Mouse (Mus musculus): ENCODE measurements around the gene Gsk3a. TPM values are rescaled to one million over a fixed set of nuclear protein-coding genes. Genes with fewer than 3 reads are reported as not detected.
A peak's percentile ranks its signal among the peaks of the same experiment; 100 is the strongest.

The Gsk3a gene
- polyA plus RNA-seq, 1 experiment from 2014 or later, result 16.1 TPM

- ATAC-seq (ENCODE audit: low FRiP score) (no peak), DNase-seq (ENCODE audit: low spot score) (no peak)
- peak overlapping the region; percentile 5; the same call in 1 of the 2 replicates for H3K4me2 ChIP-seq (replicated peaks; ENCODE audit: low read depth, low read length)
- H3K9ac ChIP-seq (ENCODE audit: low read depth, low read length), result peak overlapping the region; percentile 19; the same call in 1 of the 2 replicates
- H3K27ac ChIP-seq (ENCODE audit: low read depth, low read length), result peak overlapping the region; percentile 36; the same call in 1 of the 2 replicates
- H3K4me3 ChIP-seq (ENCODE audit: low read depth, low read length), result 0 out of 2 replicates have a peak overlapping the region, but pooled peaks have one; percentile 16
- no peaks in the 10 kb centered on the region for H3K9me3 ChIP-seq (ENCODE audit: control insufficient read depth, low read length)
- WGBS, result 74% methylated on average over 4 of the region's 4 CpGs
- H3K36me3 ChIP-seq (ENCODE audit: control insufficient read depth, insufficient read depth, low read length), result no peaks in the 10 kb centered on the region
- peaks cover 12% of the 10 kb centered on the region for H3K4me1 ChIP-seq (replicated peaks; ENCODE audit: control insufficient read depth, insufficient read depth, low read length)
- H3K27me3 ChIP-seq (ENCODE audit: control insufficient read depth, insufficient read depth, low read length), result no peaks in the 10 kb centered on the region
Measured at GRCm38 (mm10) chr7:25246759-25247137, 9.1 kb upstream of the Gsk3a start.

- DNase-seq (ENCODE audit: low spot score), result no peak
- H3K27ac ChIP-seq (ENCODE audit: low read depth, low read length), result peak overlapping the region; percentile 36; the same call in 1 of the 2 replicates
- H3K9me3 ChIP-seq (ENCODE audit: control insufficient read depth, low read length), result no peaks in the 10 kb centered on the region
- no peaks in the 10 kb centered on the region for H3K36me3 ChIP-seq (ENCODE audit: control insufficient read depth, insufficient read depth, low read length)
- H3K4me3 ChIP-seq (ENCODE audit: low read depth, low read length), result 0 out of 2 replicates have a peak overlapping the region, but pooled peaks have one; percentile 16
- no peak for ATAC-seq (ENCODE audit: low FRiP score)
- no peaks in the 10 kb centered on the region for H3K27me3 ChIP-seq (ENCODE audit: control insufficient read depth, insufficient read depth, low read length)
- peaks cover 12% of the 10 kb centered on the region for H3K4me1 ChIP-seq (replicated peaks; ENCODE audit: control insufficient read depth, insufficient read depth, low read length)
- H3K9ac ChIP-seq (ENCODE audit: low read depth, low read length), result no peak overlapping the region
- WGBS, result 83% methylated on average over 20 of the region's 20 CpGs
- 0 out of 2 replicates have a peak overlapping the region, but pooled peaks have one; percentile 5 for H3K4me2 ChIP-seq (replicated peaks; ENCODE audit: low read depth, low read length)
Measured at GRCm38 (mm10) chr7:25246079-25246758, 8.6 kb upstream of the Gsk3a start.

GRCm38 (mm10) chr7:25244562-25245369, 7.1 kb upstream of the Gsk3a start:
- Histone ChIP-seq H3K4me1 (replicated peaks; ENCODE audit: control insufficient read depth, insufficient read depth, low read length) (peaks cover 12% of the 10 kb centered on the region), H3K36me3 (ENCODE audit: control insufficient read depth, insufficient read depth, low read length) (no peaks in the 10 kb centered on the region), H3K4me2 (replicated peaks; ENCODE audit: low read depth, low read length) (no peak overlapping the region), H3K27ac (ENCODE audit: low read depth, low read length) (no peak overlapping the region), H3K9ac (ENCODE audit: low read depth, low read length) (no peak overlapping the region), H3K4me3 (ENCODE audit: low read depth, low read length) (no peak overlapping the region), H3K27me3 (ENCODE audit: control insufficient read depth, insufficient read depth, low read length) (no peaks in the 10 kb centered on the region), H3K9me3 (ENCODE audit: control insufficient read depth, low read length) (no peaks in the 10 kb centered on the region)
- 89% methylated on average over 28 of the region's 30 CpGs for WGBS
- ATAC-seq (ENCODE audit: low FRiP score) (no peak), DNase-seq (ENCODE audit: low spot score) (no peak)

GRCm38 (mm10) chr7:25243361-25243760, 5.7 kb upstream of the Gsk3a start:
- Histone ChIP-seq H3K9me3 (ENCODE audit: control insufficient read depth, low read length) (no peaks in the 10 kb centered on the region), H3K27me3 (ENCODE audit: control insufficient read depth, insufficient read depth, low read length) (no peaks in the 10 kb centered on the region), H3K9ac (ENCODE audit: low read depth, low read length) (no peak overlapping the region), H3K4me2 (replicated peaks; ENCODE audit: low read depth, low read length) (no peak overlapping the region), H3K4me1 (replicated peaks; ENCODE audit: control insufficient read depth, insufficient read depth, low read length) (peaks cover 9% of the 10 kb centered on the region), H3K36me3 (ENCODE audit: control insufficient read depth, insufficient read depth, low read length) (no peaks in the 10 kb centered on the region), H3K4me3 (ENCODE audit: low read depth, low read length) (no peak overlapping the region), H3K27ac (ENCODE audit: low read depth, low read length) (no peak overlapping the region)
- no peak for DNase-seq (ENCODE audit: low spot score)
- WGBS, result 93% methylated on average over 4 of the region's 4 CpGs
- ATAC-seq (ENCODE audit: low FRiP score), result no peak

- H3K9ac ChIP-seq (ENCODE audit: low read depth, low read length), result no peak overlapping the region
- no peaks in the 10 kb centered on the region; the same call in 1 of the 2 replicates for H3K4me1 ChIP-seq (replicated peaks; ENCODE audit: control insufficient read depth, insufficient read depth, low read length)
- H3K9me3 ChIP-seq (ENCODE audit: control insufficient read depth, low read length), result no peaks in the 10 kb centered on the region
- no peak for ATAC-seq (ENCODE audit: low FRiP score)
- DNase-seq (ENCODE audit: low spot score), result peak; percentile 54
- WGBS, result 26% methylated on average over 2 of the region's 2 CpGs
- H3K27me3 ChIP-seq (ENCODE audit: control insufficient read depth, insufficient read depth, low read length), result no peaks in the 10 kb centered on the region
- H3K27ac ChIP-seq (ENCODE audit: low read depth, low read length), result no peak overlapping the region
- no peaks in the 10 kb centered on the region for H3K36me3 ChIP-seq (ENCODE audit: control insufficient read depth, insufficient read depth, low read length)
- H3K4me3 ChIP-seq (ENCODE audit: low read depth, low read length), result no peak overlapping the region
- no peak overlapping the region for H3K4me2 ChIP-seq (replicated peaks; ENCODE audit: low read depth, low read length)
Measured at GRCm38 (mm10) chr7:25241062-25241461, 3.4 kb upstream of the Gsk3a start.

GRCm38 (mm10) chr7:25240631-25241030, 3.0 kb upstream of the Gsk3a start:
- Histone ChIP-seq H3K4me1 (replicated peaks; ENCODE audit: control insufficient read depth, insufficient read depth, low read length) (no peaks in the 10 kb centered on the region; the same call in 1 of the 2 replicates), H3K27ac (ENCODE audit: low read depth, low read length) (no peak overlapping the region), H3K9ac (ENCODE audit: low read depth, low read length) (no peak overlapping the region), H3K36me3 (ENCODE audit: control insufficient read depth, insufficient read depth, low read length) (no peaks in the 10 kb centered on the region), H3K4me3 (ENCODE audit: low read depth, low read length) (no peak overlapping the region), H3K27me3 (ENCODE audit: control insufficient read depth, insufficient read depth, low read length) (no peaks in the 10 kb centered on the region), H3K4me2 (replicated peaks; ENCODE audit: low read depth, low read length) (no peak overlapping the region), H3K9me3 (ENCODE audit: control insufficient read depth, low read length) (no peaks in the 10 kb centered on the region)
- 72% methylated on average over 7 of the region's 7 CpGs for WGBS
- ATAC-seq (ENCODE audit: low FRiP score), result no peak
- DNase-seq (ENCODE audit: low spot score), result no peak

GRCm38 (mm10) chr7:25238829-25239623, 1.4 kb upstream of the Gsk3a start:
- peak; percentile 36 for ATAC-seq (ENCODE audit: low FRiP score)
- H3K27me3 ChIP-seq (ENCODE audit: control insufficient read depth, insufficient read depth, low read length), result no peaks in the 10 kb centered on the region
- H3K36me3 ChIP-seq (ENCODE audit: control insufficient read depth, insufficient read depth, low read length), result no peaks in the 10 kb centered on the region
- H3K4me2 ChIP-seq (replicated peaks; ENCODE audit: low read depth, low read length), result peak overlapping the region; percentile 42
- WGBS, result 4% methylated on average over 30 of the region's 30 CpGs
- no peaks in the 10 kb centered on the region; the same call in 1 of the 2 replicates for H3K4me1 ChIP-seq (replicated peaks; ENCODE audit: control insufficient read depth, insufficient read depth, low read length)
- H3K27ac ChIP-seq (ENCODE audit: low read depth, low read length), result peak overlapping the region; percentile 10
- H3K4me3 ChIP-seq (ENCODE audit: low read depth, low read length), result peak overlapping the region; percentile 85
- H3K9me3 ChIP-seq (ENCODE audit: control insufficient read depth, low read length), result no peaks in the 10 kb centered on the region
- H3K9ac ChIP-seq (ENCODE audit: low read depth, low read length), result peak overlapping the region; percentile 29; the same call in 1 of the 2 replicates
- DNase-seq (ENCODE audit: low spot score), result peak; percentile 81

GRCm38 (mm10) chr7:25238015-25238706, 510 bp upstream of the Gsk3a start:
- Histone ChIP-seq H3K4me3 (ENCODE audit: low read depth, low read length) (peak overlapping the region; percentile 85), H3K4me1 (replicated peaks; ENCODE audit: control insufficient read depth, insufficient read depth, low read length) (no peaks in the 10 kb centered on the region; the same call in 1 of the 2 replicates), H3K9ac (ENCODE audit: low read depth, low read length) (no peak overlapping the region; the same call in 1 of the 2 replicates), H3K27me3 (ENCODE audit: control insufficient read depth, insufficient read depth, low read length) (no peaks in the 10 kb centered on the region), H3K27ac (ENCODE audit: low read depth, low read length) (peak overlapping the region; percentile 45; the same call in 1 of the 2 replicates), H3K36me3 (ENCODE audit: control insufficient read depth, insufficient read depth, low read length) (no peaks in the 10 kb centered on the region), H3K4me2 (replicated peaks; ENCODE audit: low read depth, low read length) (peak overlapping the region; percentile 42), H3K9me3 (ENCODE audit: control insufficient read depth, low read length) (no peaks in the 10 kb centered on the region)
- ATAC-seq (ENCODE audit: low FRiP score), result peak; percentile 95
- WGBS, result under 1% methylated on average over 23 of the region's 23 CpGs
- peak; percentile 94 for DNase-seq (ENCODE audit: low spot score)

Data from hindbrain, embryonic 11.5 days (tissue).